Mouse (Mus musculus): ENCODE data around the gene Atp8b3. TPM values are rescaled to one million over a fixed set of nuclear protein-coding genes. Genes with fewer than 3 reads are reported as not detected.

Gene Atp8b3
- total RNA-seq, 2 experiments from 2014 or later: not detected

Other genes starting within 250 kb of the Atp8b3 start
- gene Rps15, start 246.7 kb downstream of the Atp8b3 start, total RNA-seq (2015): 2,196 and 2,314 TPM in 2 replicates
- 2,623 and 2,987 TPM in 2 replicates for gene Rps15, start 246.7 kb downstream of the Atp8b3 start, total RNA-seq (2017)
- not detected in 2 replicates for gene Apc2, start 243.1 kb downstream of the Atp8b3 start, total RNA-seq (2015)
- 0.03 TPM in 1 of 2 replicates, not detected in the other for gene Apc2, start 243.1 kb downstream of the Atp8b3 start, total RNA-seq (2017)
- 22.9 and 24.2 TPM in 2 replicates for gene 2310011J03Rik, start 218.6 kb downstream of the Atp8b3 start, total RNA-seq (2015)
- 15.7 and 16.8 TPM in 2 replicates for gene 2310011J03Rik, start 218.6 kb downstream of the Atp8b3 start, total RNA-seq (2017)
- gene Pcsk4, start 209.6 kb downstream of the Atp8b3 start, total RNA-seq (2015): 5.3 and 7.0 TPM in 2 replicates
- 0.67 and 1.8 TPM in 2 replicates for gene Pcsk4, start 209.6 kb downstream of the Atp8b3 start, total RNA-seq (2017)
- 2.7 and 3.8 TPM in 2 replicates for gene Reep6, start 209.2 kb downstream of the Atp8b3 start, total RNA-seq (2015)
- 1.2 and 1.5 TPM in 2 replicates for gene Reep6, start 209.2 kb downstream of the Atp8b3 start, total RNA-seq (2017)
- gene Adamtsl5, start 190.7 kb downstream of the Atp8b3 start, total RNA-seq (2015): 0.15 and 0.25 TPM in 2 replicates
- gene Adamtsl5, start 190.7 kb downstream of the Atp8b3 start, total RNA-seq (2017): 0.20 and 0.46 TPM in 2 replicates
- gene Plk5, start 182.7 kb downstream of the Atp8b3 start, total RNA-seq (2015): not detected in 2 replicates
- gene Plk5, start 182.7 kb downstream of the Atp8b3 start, total RNA-seq (2017): not detected in 2 replicates
- gene Mex3d, start 151.5 kb downstream of the Atp8b3 start, total RNA-seq (2015): 1.9 and 4.3 TPM in 2 replicates
- 2.7 and 7.9 TPM in 2 replicates for gene Mex3d, start 151.5 kb downstream of the Atp8b3 start, total RNA-seq (2017)
- 91.1 and 96.6 TPM in 2 replicates for gene Mbd3, start 139.6 kb downstream of the Atp8b3 start, total RNA-seq (2015)
- 82.8 and 90.8 TPM in 2 replicates for gene Mbd3, start 139.6 kb downstream of the Atp8b3 start, total RNA-seq (2017)
- gene Uqcr11, start 132.3 kb downstream of the Atp8b3 start, total RNA-seq (2015): 202 and 210 TPM in 2 replicates
- gene Uqcr11, start 132.3 kb downstream of the Atp8b3 start, total RNA-seq (2017): 184 and 263 TPM in 2 replicates
- gene Tcf3, start 105.5 kb downstream of the Atp8b3 start, total RNA-seq (2015): 29.9 and 35.3 TPM in 2 replicates
- gene Tcf3, start 105.5 kb downstream of the Atp8b3 start, total RNA-seq (2017): 33.5 and 51.0 TPM in 2 replicates
- gene Onecut3, start 44.3 kb downstream of the Atp8b3 start, total RNA-seq (2015): not detected in 2 replicates
- not detected in 2 replicates for gene Onecut3, start 44.3 kb downstream of the Atp8b3 start, total RNA-seq (2017)
- gene Rexo1, start 22.4 kb upstream of the Atp8b3 start, total RNA-seq (2015): 34.1 and 35.2 TPM in 2 replicates
- gene Rexo1, start 22.4 kb upstream of the Atp8b3 start, total RNA-seq (2017): 17.1 and 19.2 TPM in 2 replicates
- gene Klf16, start 38.2 kb upstream of the Atp8b3 start, total RNA-seq (2015): 5.3 and 5.4 TPM in 2 replicates
- 4.3 and 6.0 TPM in 2 replicates for gene Klf16, start 38.2 kb upstream of the Atp8b3 start, total RNA-seq (2017)
- 59.7 and 79.8 TPM in 2 replicates for gene Abhd17a, start 51.2 kb upstream of the Atp8b3 start, total RNA-seq (2015)
- 20.5 and 29.4 TPM in 2 replicates for gene Abhd17a, start 51.2 kb upstream of the Atp8b3 start, total RNA-seq (2017)
- 25.9 and 27.2 TPM in 2 replicates for gene Scamp4, start 63.7 kb upstream of the Atp8b3 start, total RNA-seq (2015)
- 11.2 and 15.9 TPM in 2 replicates for gene Scamp4, start 63.7 kb upstream of the Atp8b3 start, total RNA-seq (2017)
- gene Adat3, start 63.8 kb upstream of the Atp8b3 start, total RNA-seq (2015): 0.57 and 0.81 TPM in 2 replicates
- gene Adat3, start 63.8 kb upstream of the Atp8b3 start, total RNA-seq (2017): 0.08 TPM in 1 of 2 replicates, not detected in the other
- gene Gm49322, start 66.9 kb upstream of the Atp8b3 start, total RNA-seq (2015): 0.17 and 0.57 TPM in 2 replicates
- 0.61 TPM in 1 of 2 replicates, not detected in the other for gene Gm49322, start 66.9 kb upstream of the Atp8b3 start, total RNA-seq (2017)
- 39.1 and 43.1 TPM in 2 replicates for gene Csnk1g2, start 83.7 kb upstream of the Atp8b3 start, total RNA-seq (2015)
- 127 and 171 TPM in 2 replicates for gene Csnk1g2, start 83.7 kb upstream of the Atp8b3 start, total RNA-seq (2017)
- 10.5 and 13.2 TPM in 2 replicates for gene Btbd2, start 117.9 kb upstream of the Atp8b3 start, total RNA-seq (2015)
- gene Btbd2, start 117.9 kb upstream of the Atp8b3 start, total RNA-seq (2017): 19.9 and 25.7 TPM in 2 replicates
- 40.1 and 46.2 TPM in 2 replicates for gene Mknk2, start 139.0 kb upstream of the Atp8b3 start, total RNA-seq (2015)
- 32.8 and 44.4 TPM in 2 replicates for gene Mknk2, start 139.0 kb upstream of the Atp8b3 start, total RNA-seq (2017)
- gene Mob3a, start 162.9 kb upstream of the Atp8b3 start, total RNA-seq (2015): 26.4 and 31.9 TPM in 2 replicates
- 34.9 and 39.0 TPM in 2 replicates for gene Mob3a, start 162.9 kb upstream of the Atp8b3 start, total RNA-seq (2017)
- gene Izumo4, start 163.1 kb upstream of the Atp8b3 start, total RNA-seq (2015): 7.0 and 13.6 TPM in 2 replicates
- 1.7 and 4.3 TPM in 2 replicates for gene Izumo4, start 163.1 kb upstream of the Atp8b3 start, total RNA-seq (2017)
- 31.5 and 40.3 TPM in 2 replicates for gene Ap3d1, start 203.1 kb upstream of the Atp8b3 start, total RNA-seq (2015)
- gene Ap3d1, start 203.1 kb upstream of the Atp8b3 start, total RNA-seq (2017): 34.7 and 48.7 TPM in 2 replicates
- gene Dot1l, start 216.1 kb upstream of the Atp8b3 start, total RNA-seq (2015): 29.2 and 34.8 TPM in 2 replicates
- 9.0 and 9.7 TPM in 2 replicates for gene Dot1l, start 216.1 kb upstream of the Atp8b3 start, total RNA-seq (2017)